Comparison of ENCODE assay signal across 28 mouse cellular contexts in the genomic region with DNA sequence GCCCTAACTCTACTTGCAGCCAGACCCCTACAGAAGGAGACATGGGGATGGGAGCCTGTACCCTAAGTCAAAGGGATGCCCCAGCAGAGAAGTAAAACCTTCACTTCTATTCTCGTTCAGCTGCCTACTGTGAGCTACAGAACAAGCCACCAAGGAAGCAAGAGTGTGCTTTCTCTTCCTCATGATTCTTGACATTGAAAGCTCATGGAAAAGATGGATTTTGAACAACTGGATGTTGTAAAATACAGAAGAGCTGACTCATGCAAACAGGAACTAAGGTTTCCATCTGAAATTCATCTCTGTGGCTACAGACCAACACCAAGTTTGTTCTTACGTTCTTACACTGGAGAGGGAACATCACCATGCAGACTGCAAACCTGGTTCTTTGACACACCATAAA.
DNase-seq lines count a peak whose midpoint lies in the region; ATAC-seq lines count a peak whose summit lies in the region.
"Had no signal": no experiment of that assay in that cellular context is flagged by ENCODE, and none has a peak within 500 bp of the region (broad histone marks: within the 10 kb centered on the region; RNA-seq: fewer than 3 reads in every experiment).

No protein-coding gene starts in this region.

- WGBS in embryonic facial prominence, embryonic 14.5 days = 72% methylated on average over 2 of the region's 2 CpGs
- 83% methylated on average over 2 of the region's 2 CpGs for WGBS in embryonic facial prominence, embryonic 10.5 days
- 71% methylated on average over 2 of the region's 2 CpGs for WGBS in limb, embryonic 13.5 days
- WGBS in limb, embryonic 10.5 days = 89% methylated on average over 2 of the region's 2 CpGs

- H3K9ac ChIP-seq in embryonic facial prominence, embryonic 14.5 days (ENCODE audit: low read depth, low read length) = no peak overlapping the region
- H3K9ac ChIP-seq in limb, embryonic 13.5 days = no peak overlapping the region
- H3K9ac ChIP-seq: embryonic facial prominence, embryonic 12.5 days; embryonic facial prominence, embryonic 15.5 days; forebrain, embryonic 12.5 days had no signal

- peaks cover 4% of the 10 kb centered on the region; the same call in 1 of the 2 replicates for H3K36me3 ChIP-seq in embryonic facial prominence, embryonic 14.5 days (ENCODE audit: control insufficient read depth, insufficient read depth, low read length)
- H3K36me3 ChIP-seq in embryonic facial prominence, embryonic 10.5 days (replicated peaks) = 0 out of 2 replicates have a peak, but pooled peaks cover 3% of the 10 kb centered on the region
- H3K36me3 ChIP-seq in limb, embryonic 13.5 days = peaks cover 5% of the 10 kb centered on the region
- H3K36me3 ChIP-seq in limb, embryonic 10.5 days = 0 out of 2 replicates have a peak, but pooled peaks cover 2% of the 10 kb centered on the region
- H3K36me3 ChIP-seq: embryonic facial prominence, embryonic 15.5 days; forebrain, embryonic 12.5 days; G1E had no signal

- peaks cover 11% of the 10 kb centered on the region; the same call in 1 of the 2 replicates for H3K4me1 ChIP-seq in embryonic facial prominence, embryonic 14.5 days (ENCODE audit: control insufficient read depth, insufficient read depth, low read length)
- peaks cover 3% of the 10 kb centered on the region; the same call in 1 of the 2 replicates for H3K4me1 ChIP-seq in embryonic facial prominence, embryonic 10.5 days
- peaks cover 26% of the 10 kb centered on the region for H3K4me1 ChIP-seq in limb, embryonic 13.5 days
- no peaks in the 10 kb centered on the region for H3K4me1 ChIP-seq in limb, embryonic 10.5 days
- H3K4me1 ChIP-seq: embryonic facial prominence, embryonic 12.5 days; embryonic facial prominence, embryonic 15.5 days had no signal

- no peaks in the 10 kb centered on the region for H3K9me3 ChIP-seq in embryonic facial prominence, embryonic 14.5 days (ENCODE audit: control insufficient read depth, low read length)
- H3K9me3 ChIP-seq in embryonic facial prominence, embryonic 10.5 days = no peaks in the 10 kb centered on the region
- no peaks in the 10 kb centered on the region for H3K9me3 ChIP-seq in limb, embryonic 13.5 days
- no peaks in the 10 kb centered on the region for H3K9me3 ChIP-seq in limb, embryonic 10.5 days (replicated peaks)
- H3K9me3 ChIP-seq: embryonic facial prominence, embryonic 12.5 days; embryonic facial prominence, embryonic 15.5 days; forebrain, embryonic 10.5 days; forebrain, embryonic 12.5 days; G1E had no signal

- no peak overlapping the region for H3K4me2 ChIP-seq in embryonic facial prominence, embryonic 14.5 days (ENCODE audit: low read depth, low read length)
- H3K4me2 ChIP-seq in limb, embryonic 13.5 days (replicated peaks) = no peak overlapping the region
- H3K4me2 ChIP-seq: embryonic facial prominence, embryonic 12.5 days; embryonic facial prominence, embryonic 15.5 days; forebrain, embryonic 12.5 days had no signal

- DNase-seq in embryonic facial prominence, embryonic 14.5 days (ENCODE audit: low spot score) = no peak
- DNase-seq in embryonic facial prominence, embryonic 10.5 days (ENCODE audit: low spot score) = no peak
- DNase-seq in limb, embryonic 10.5 days (ENCODE audit: low spot score) = no peak
- DNase-seq in testis, postnatal 14 days (ENCODE audit: low spot score) = no peak
- no peak for DNase-seq in layer of hippocampus, postnatal 25 days (ENCODE audit: extremely low spot score in 1 of 2, low spot score in 1 of 2)
- DNase-seq: adrenal gland, adult 8-10 months; adrenal gland, postnatal 36 days; B cell, adult 2 months; cerebellum, adult 11-12 months; cerebellum, adult 2 months; cerebellum, adult 9-11 months; cerebellum, postnatal 14 days; cerebellum, postnatal 36 days; embryo, embryonic 11 days had no signal

- no peak for ATAC-seq in embryonic facial prominence, embryonic 14.5 days (ENCODE audit: low read depth)
- ATAC-seq in limb, embryonic 13.5 days (ENCODE audit: low FRiP score, low read depth) = no peak
- peak; percentile 82 for ATAC-seq in megakaryocyte, adult 5-6 weeks (ENCODE audit: poor library complexity, severe bottlenecking)
- ATAC-seq: activated CD4-positive, CD25-positive, alpha-beta regulatory T cell, adult 4 months; CD4-positive, CD25-positive, alpha-beta regulatory T cell, adult 4 months; forebrain, embryonic 14.5 days; forebrain, embryonic 16.5 days; Patski had no signal

- peak overlapping the region; percentile 56 for H3K27ac ChIP-seq in embryonic facial prominence, embryonic 14.5 days (replicated peaks; ENCODE audit: low read depth, low read length)
- no peak overlapping the region for H3K27ac ChIP-seq in embryonic facial prominence, embryonic 10.5 days (replicated peaks)
- peak overlapping the region; percentile 56; the same call in 1 of the 2 replicates for H3K27ac ChIP-seq in limb, embryonic 13.5 days
- H3K27ac ChIP-seq in limb, embryonic 10.5 days = no peak overlapping the region
- H3K27ac ChIP-seq: embryonic facial prominence, embryonic 12.5 days; forebrain, embryonic 10.5 days; forebrain, embryonic 12.5 days had no signal

- H3K4me3 ChIP-seq in embryonic facial prominence, embryonic 14.5 days (ENCODE audit: low read depth, low read length) = no peak overlapping the region
- H3K4me3 ChIP-seq in embryonic facial prominence, embryonic 10.5 days = no peak overlapping the region
- H3K4me3 ChIP-seq in limb, embryonic 13.5 days = no peak overlapping the region
- no peak overlapping the region for H3K4me3 ChIP-seq in limb, embryonic 10.5 days
- H3K4me3 ChIP-seq: embryonic facial prominence, embryonic 12.5 days; embryonic facial prominence, embryonic 15.5 days; erythroblast, embryonic 14.5 days; forebrain, embryonic 10.5 days; forebrain, embryonic 12.5 days had no signal

- no peaks in the 10 kb centered on the region for H3K27me3 ChIP-seq in embryonic facial prominence, embryonic 14.5 days (replicated peaks; ENCODE audit: control insufficient read depth, insufficient read depth, low read length)
- H3K27me3 ChIP-seq in embryonic facial prominence, embryonic 10.5 days (replicated peaks; ENCODE audit: low read depth, poor library complexity, severe bottlenecking) = no peaks in the 10 kb centered on the region
- no peaks in the 10 kb centered on the region for H3K27me3 ChIP-seq in limb, embryonic 13.5 days
- H3K27me3 ChIP-seq in limb, embryonic 10.5 days (ENCODE audit: low read depth, poor library complexity, severe bottlenecking) = no peaks in the 10 kb centered on the region
- H3K27me3 ChIP-seq: CH12.LX; embryonic facial prominence, embryonic 12.5 days; embryonic facial prominence, embryonic 15.5 days; forebrain, embryonic 12.5 days; Patski had no signal

Comparison
In these comparisons a context has a peak if more than half of its experiments do, and no peak if none do; other contexts are left out.
1. H3K27ac ChIP-seq: peak in embryonic facial prominence, embryonic 14.5 days (single experiment) and limb, embryonic 13.5 days (single experiment); none in embryonic facial prominence, embryonic 10.5 days (single experiment) and limb, embryonic 10.5 days (single experiment).